Mouse (Mus musculus): Measurements from ENCODE around the gene Sbno2.

GRCm38 (mm10) chr10:80115944-80116335 lies 10.6 kb upstream of the Sbno2 start:
- no peak for TF ChIP-seq POLR2A (IDR thresholded peaks at IDR 0.05; ENCODE audit: insufficient read length, low read depth)
- TF ChIP-seq MYOG (IDR thresholded peaks at IDR 0.05; ENCODE audit: control insufficient read depth in 1 of 3, insufficient read depth in 1 of 3, insufficient read length in 2 of 3, low read depth in 2 of 3), result no peak
- TF ChIP-seq TCF12 (IDR thresholded peaks at IDR 0.05; ENCODE audit: insufficient read depth, poor library complexity, severe bottlenecking), result no peak
- TF ChIP-seq TCF3 (IDR thresholded peaks at IDR 0.05; ENCODE audit: insufficient read length, low read depth), result no peak
- TF ChIP-seq CEBPB (IDR thresholded peaks at IDR 0.05; ENCODE audit: insufficient read depth, poor library complexity, severe bottlenecking), result no peak
- no peak for TF ChIP-seq SRF (IDR thresholded peaks at IDR 0.05; ENCODE audit: control insufficient read depth, insufficient read length, low read depth)
- no peak for TF ChIP-seq POLR2AphosphoS2 (IDR thresholded peaks at IDR 0.05; ENCODE audit: insufficient read length, low read depth)
- no peak for TF ChIP-seq MAX (IDR thresholded peaks at IDR 0.05; ENCODE audit: low read depth)
- no peak for TF ChIP-seq USF1 (IDR thresholded peaks at IDR 0.05; ENCODE audit: low read depth)
- no peak for TF ChIP-seq MYOD1 (IDR thresholded peaks at IDR 0.05; ENCODE audit: control insufficient read depth in 1 of 3, insufficient read length in 2 of 3, low read depth in 2 of 3)
- no peak for TF ChIP-seq E2F4 (IDR thresholded peaks at IDR 0.05; ENCODE audit: insufficient read depth)
